Mouse (Mus musculus) small intestine, adult 2 months (tissue): ENCODE data around the gene Igfbp2.

Experiments used
- CTCF ChIP-seq: fragments of 200-500 bp; IDR thresholded peaks from 2 replicates; pipeline ENCODE4 v1.5.1; 2012; ENCODE audit warnings: low read depth, mild to moderate bottlenecking, control low read depth, inconsistent platforms, low read length, moderate library complexity, mixed read lengths; ENCODE audit not compliant: insufficient replicate concordance, insufficient read length; ENCODE audit errors: extremely low read depth
- POLR2A ChIP-seq: fragments of 200-500 bp; IDR thresholded peaks from 2 replicates; pipeline ENCODE4 v1.6.1; 2012; ENCODE audit warnings: low read depth, mild to moderate bottlenecking, control low read depth, inconsistent platforms, low read length, moderate library complexity

DNA sequence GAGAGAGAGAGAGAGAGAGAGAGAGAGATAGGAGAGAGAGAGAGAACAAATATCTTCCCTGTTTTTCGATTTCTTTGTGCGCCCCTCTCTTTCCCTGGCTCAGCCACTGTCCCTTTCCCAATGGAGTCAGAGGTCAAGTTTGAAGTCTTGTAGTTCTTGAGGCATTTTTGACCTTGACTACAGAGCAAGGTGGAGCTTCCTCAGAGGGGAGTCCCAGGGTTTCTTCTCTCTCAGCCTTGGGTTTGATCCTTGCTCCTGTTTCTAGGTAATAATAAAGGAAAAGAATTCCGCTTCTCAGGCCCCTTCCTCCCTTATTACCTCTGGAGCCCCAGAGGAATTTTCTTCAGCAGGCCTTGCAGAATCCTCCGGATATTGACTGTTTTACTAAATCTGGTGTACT is 1.6 kb downstream of the Igfbp2 start:
- no peak for TF ChIP-seq CTCF
- TF ChIP-seq POLR2A = no peak
